Mouse (Mus musculus) brain, adult 2 months (tissue): ENCODE data around the gene Cdc37l1.

Source experiments
- DNase-seq: peaks from one replicate; pipeline ENCODE4 v3.0.0; 2011; ENCODE audit warnings: low read depth, low spot score

Cdc37l1 gene

GRCm38 (mm10) chr19:29046961-29047333, 56.8 kb downstream of the Cdc37l1 start:
- DNase-seq, result no peak

GRCm38 (mm10) chr19:29047334-29048170, 57.4 kb downstream of the Cdc37l1 start, which contains the start of gene Ak3:
Ak3 (minus strand) TSS chr19:29047961.
- peak; percentile 87 for DNase-seq

GRCm38 (mm10) chr19:29049401-29050075, 59.4 kb downstream of the Cdc37l1 start:
- DNase-seq, result no peak

GRCm38 (mm10) chr19:29050186-29050980, 60.2 kb downstream of the Cdc37l1 start:
- DNase-seq, result no peak

- no peak for DNase-seq
Measured at GRCm38 (mm10) chr19:29052786-29053185, 62.6 kb downstream of the Cdc37l1 start.

DNA sequence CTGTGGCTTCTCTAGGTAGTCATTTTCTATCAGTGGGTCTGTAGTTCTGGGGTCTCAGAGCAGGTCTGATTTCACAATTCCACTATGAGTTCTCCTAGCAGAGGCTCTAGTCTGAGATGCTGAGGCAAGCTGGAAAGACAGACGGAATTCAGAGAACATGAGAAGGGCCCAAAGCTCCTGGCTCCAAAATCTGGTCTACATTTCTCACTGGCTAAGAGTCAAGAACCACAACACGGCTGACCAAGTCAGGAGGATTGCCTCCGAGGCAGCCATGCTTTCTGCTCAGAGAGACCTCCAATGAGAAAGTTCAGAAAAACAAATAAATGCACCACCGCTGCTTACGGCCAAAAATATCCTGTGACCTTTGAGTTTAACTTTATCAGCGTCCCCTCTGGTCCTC, 64.4 kb downstream of the Cdc37l1 start:
- no peak for DNase-seq

DNA sequence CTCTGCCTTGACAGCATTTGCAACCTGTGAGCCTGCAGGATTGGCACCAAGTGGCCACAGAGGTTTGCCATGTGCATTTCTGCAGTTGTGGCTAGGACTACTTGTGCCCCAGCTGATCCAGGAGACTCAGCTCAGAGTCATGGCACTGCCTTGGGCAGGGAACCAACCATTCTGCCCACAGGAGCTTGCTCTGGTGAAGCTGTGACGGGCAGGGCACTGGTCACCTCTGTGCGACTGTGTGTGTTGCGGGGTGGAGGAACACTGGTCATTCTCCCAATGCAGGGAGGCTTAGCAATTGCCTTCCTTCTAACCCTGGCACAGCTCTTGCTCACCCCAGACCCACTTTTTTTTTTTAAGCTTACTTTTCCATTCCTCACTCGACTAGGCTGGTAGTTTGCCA, 65.3 kb downstream of the Cdc37l1 start:
- DNase-seq, result no peak

DNA sequence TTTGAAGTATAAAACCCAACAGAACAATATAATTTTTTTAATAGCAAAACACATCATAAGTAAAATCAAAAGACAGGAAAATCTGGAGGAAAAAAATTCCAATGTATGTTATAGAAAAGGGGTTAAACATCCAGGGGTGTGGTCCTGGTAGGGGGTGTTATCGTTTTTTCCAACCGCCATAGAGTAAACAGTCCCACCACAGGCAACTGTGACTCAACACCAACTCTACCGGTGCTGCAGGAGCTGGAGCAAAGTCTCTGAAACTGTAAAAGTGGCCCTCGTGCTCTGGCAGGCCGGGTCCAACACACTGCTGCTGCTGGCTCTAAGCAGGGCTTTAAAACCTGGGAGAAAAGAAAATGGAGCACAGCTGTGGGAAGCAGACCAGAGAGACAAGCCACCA, 68.6 kb downstream of the Cdc37l1 start:
- no peak for DNase-seq

DNA sequence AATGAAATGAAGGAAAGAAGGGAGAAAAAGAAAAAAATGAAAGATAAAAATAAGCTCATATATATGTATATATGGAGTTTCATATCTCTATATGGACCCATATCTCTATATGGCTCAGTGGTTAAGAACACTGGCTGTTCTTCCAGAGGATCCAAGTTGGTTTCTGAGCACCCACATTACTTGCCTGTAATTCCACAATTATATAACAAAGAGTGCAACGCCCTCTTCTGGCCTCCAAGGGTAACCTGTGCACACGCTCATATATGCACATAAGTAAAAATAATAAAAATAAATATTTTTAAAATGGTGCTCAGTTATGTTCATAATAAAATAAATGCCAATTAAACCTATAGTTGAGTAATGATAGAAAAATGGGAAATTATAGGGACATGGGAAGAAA, 69.5 kb downstream of the Cdc37l1 start:
- peak; percentile 25 for DNase-seq

DNA sequence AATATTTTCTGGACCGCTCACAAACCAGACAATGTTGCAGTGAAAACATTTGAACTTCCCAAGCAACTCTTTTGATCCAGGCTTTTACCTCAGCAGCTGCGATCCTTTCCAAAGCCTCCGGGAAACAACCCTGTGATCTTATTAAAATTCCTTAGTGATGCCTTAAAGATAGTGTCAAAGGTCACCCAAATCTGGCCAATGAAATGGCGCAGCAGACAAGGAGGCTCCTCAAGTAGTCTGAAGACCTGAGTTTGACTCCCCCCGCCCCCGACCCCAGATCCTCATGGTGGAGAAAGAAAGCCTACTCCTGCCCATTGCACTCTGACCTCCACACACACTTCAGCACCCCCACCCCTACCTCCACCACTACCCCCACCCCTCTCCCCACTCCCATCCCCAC, 70.1 kb downstream of the Cdc37l1 start:
- DNase-seq, result no peak

DNA sequence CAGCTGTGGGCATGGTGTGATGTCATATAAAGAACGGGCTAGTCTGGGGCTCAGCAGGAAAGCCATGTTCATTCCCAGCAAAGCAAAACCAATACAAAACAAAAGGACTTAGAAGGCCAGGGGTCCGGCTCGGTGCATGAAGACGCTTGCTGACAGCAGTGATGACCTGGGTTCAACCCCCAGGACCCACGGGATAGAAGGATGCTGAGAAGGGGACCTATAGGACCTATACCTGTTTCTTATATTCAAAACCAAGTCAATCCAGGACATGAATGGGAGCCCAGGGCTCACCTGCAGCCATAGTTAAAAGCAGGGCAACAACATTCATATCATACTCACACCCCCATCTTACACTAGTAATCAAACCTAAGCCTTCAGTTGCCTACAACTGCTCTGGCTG, 72.9 kb downstream of the Cdc37l1 start:
- DNase-seq, result no peak

GRCm38 (mm10) chr19:29063577-29064363, 73.6 kb downstream of the Cdc37l1 start:
- DNase-seq, result peak; percentile 95

GRCm38 (mm10) chr19:29064451-29065102, 74.4 kb downstream of the Cdc37l1 start:
- peak; percentile 35 for DNase-seq

DNA sequence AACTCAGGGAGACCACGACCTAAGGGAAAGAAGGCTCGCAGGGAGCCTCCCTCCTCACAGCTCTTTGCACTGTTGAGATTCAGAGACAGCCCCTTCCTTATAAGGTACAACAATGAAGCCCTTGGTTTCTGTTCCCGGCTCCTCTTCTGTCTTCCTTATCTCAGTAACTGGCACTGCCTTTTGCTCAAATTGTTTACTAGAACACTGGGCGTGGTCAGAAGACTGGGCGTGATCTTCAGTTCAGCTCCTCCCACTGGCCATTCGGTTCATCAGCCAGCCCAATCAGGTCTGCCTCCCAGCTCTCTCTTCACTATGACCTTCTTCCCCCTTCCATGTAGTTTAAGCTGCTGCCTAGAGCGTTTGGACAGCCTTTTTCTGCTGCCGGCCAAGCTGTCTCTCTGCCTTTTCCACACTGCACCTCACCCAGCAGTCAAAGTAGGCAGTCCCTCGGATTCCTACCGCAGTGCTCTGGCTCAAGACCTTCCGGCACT, 76.9 kb downstream of the Cdc37l1 start:
- peak; percentile 92 for DNase-seq

DNA sequence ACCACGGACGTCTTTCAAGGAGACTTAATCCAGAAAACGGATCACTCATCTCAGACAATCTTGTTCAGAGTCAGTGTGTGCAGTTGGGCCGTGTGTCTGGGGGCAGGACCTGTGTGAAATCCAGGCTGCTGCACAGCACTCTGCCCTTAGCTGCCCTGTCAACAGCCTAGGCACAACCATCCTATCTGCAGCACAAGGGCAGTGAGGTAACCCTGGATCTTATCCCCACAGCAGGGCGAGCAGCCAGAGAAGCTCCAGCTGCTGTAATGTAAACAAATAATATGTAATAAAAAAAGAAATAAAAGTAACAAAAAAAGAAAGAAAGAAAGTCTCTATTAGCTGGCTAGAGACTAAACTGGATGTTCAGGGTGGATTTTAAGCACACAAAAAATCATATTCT, 79.0 kb downstream of the Cdc37l1 start:
- DNase-seq, result no peak

DNA sequence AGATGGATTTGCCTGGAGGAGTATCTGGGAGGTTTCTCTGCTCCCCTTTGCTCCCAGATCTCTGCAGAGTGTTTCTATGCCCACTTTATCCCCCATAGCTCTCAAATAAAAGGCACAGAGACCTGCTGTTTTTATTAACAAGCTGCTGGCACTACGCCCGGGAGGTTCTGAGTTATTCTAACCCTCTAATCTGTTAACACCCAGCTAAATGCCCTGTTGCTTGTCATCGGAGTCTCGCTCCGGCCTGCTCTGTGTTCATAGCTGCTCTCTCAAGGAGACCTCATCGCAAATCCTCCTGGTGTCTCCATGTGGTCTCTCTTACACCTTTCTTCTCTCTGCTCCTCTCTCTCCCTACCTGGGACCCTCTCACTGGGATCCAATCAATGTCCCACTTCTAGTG, 84.7 kb downstream of the Cdc37l1 start:
- peak; percentile 36 for DNase-seq
